Mouse (Mus musculus): Measurements from ENCODE around the gene Cybb.
"Not testable (repeated sequence)": the region's sequence is repeated elsewhere in the genome, so short reads cannot be mapped to it uniquely, and the experiment has no call there.

Gene Cybb

GRCm38 (mm10) chrX:9487671-9488070 lies at the start of gene Cybb:
TSS of gene Cybb (minus strand) at chrX:9487771.
- DNase-seq, result no peak

DNA sequence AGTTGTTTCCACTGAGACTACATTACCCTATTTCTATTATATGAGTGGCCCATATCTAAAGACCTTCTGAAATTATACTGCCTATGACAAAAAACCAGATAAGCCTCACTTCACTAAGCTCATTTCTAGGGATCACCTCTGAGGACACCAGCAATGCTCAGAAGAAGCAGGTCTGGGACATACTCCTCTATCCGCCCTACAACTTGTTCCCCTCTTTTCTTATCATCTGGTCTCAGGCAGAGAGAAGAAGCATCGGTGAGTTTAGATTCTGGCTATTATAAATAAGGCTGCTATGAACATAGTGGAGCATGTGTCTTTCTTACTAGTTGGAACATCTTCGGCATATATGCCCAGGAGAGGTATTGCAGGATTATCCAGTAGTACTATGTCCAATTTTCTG lies 49.3 kb upstream of the Cybb start:
- no peak for DNase-seq

- DNase-seq, result peak; percentile 7 to 76
Observed at GRCm38 (mm10) chrX:9519969-9520368, 32.4 kb upstream of the Cybb start.

DNA sequence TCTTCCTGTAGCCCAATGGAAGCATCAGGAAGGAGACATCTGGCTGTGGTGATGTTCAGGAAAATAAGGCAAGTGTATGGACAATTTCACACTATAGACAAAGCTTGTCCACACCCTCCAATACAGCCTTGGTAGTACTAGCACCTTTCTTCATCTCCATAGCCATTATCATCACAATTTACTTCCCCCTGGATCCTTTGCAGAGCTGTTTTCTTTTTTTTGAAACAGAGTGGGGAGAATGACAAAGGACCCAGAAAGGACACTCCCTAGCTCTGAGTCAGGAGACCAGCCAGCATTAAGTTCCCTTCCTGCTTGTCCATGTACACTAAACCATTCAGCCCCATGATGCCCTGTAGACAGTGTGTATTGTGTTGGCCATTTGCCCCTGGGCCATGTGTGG lies 30.0 kb upstream of the Cybb start:
- DNase-seq, result not testable (repeated sequence)

- not testable (repeated sequence) for DNase-seq
Observed at GRCm38 (mm10) chrX:9475036-9475435, 12.5 kb downstream of the Cybb start.

DNA sequence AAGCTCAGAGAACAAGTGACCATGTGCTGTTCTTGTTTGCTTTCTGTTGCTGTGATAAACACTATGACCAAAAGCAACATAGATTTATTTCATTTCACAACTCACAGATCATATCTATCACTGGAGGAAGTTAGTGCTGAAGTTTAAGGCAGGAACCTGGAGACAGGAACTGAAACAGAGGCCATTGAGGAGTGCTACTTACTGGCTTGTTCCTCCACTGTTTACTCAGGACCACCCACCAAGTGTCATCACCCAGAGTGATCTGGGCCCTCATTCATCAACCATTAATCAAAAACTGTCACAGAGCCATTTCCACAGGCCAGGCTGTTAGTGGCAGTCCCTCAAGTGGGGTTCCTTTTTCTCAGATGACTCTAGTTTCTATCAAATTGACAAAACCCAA lies 13.1 kb downstream of the Cybb start:
- no peak for DNase-seq

- DNase-seq, result no peak
Observed at GRCm38 (mm10) chrX:9473768-9474167, 13.8 kb downstream of the Cybb start.

- DNase-seq, result peak in 1 of 2 experiments; percentile 2
Observed at GRCm38 (mm10) chrX:9470811-9471388, 16.7 kb downstream of the Cybb start.

DNA sequence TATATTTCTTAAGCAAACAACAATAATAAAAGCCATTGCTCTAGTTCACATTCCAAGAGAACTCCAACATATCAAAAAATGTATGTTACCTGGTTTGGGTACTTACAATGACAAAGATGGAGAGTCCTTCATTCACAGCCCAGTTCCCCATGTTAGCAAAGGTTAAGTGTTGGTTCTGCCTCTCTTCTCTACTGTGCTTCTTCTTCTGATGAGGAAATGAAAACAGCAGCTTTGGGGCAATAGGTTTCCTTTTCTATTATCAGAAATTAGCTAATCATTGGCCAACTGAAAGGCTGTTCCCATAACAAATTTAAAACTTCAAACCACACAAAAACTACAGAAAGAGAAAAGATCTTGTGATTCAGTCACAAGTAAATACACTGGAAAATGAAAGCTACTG lies 18.5 kb downstream of the Cybb start:
- no peak for DNase-seq

DNA sequence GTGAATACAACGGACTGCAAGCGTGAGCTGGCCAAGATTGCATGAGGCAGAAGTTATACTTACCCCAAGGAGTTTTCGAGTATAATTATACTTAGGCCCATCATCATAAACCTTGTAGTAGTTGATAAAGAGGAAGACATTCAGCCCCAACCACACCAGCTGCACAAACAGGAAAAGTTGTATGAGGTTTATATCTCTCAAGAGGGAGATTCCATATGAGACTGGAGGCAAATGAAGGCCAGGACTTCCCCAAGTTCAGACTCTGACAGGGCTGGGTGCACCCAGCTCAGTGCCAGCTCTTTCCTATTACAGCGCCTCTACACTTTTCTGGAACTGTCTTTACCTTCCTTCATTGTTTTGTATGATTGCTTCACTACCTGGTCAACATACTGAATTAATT lies 20.6 kb downstream of the Cybb start:
- no peak for DNase-seq

DNA sequence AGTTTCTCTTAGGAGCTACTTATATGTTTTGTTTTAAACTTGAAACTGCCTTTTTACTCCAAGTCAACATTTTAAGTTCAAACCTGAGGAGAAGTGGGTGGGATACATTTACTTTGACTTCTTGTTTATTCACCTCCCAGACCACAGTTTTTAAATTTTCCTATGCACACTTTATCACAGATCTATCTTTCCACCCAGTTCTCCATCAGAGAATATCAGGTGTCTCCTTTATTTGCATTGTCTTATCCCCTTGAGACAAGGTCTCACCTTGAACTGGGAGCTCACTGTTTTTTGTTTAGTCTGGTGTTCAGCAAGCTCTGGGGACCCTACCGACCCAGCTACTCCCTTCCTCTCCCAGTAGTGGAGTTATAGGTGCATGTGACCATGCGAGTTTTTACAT lies 21.7 kb downstream of the Cybb start:
- DNase-seq, result no peak

- DNase-seq, result no peak
Observed at GRCm38 (mm10) chrX:9462671-9463070, 24.9 kb downstream of the Cybb start.

- DNase-seq, result no peak
Observed at GRCm38 (mm10) chrX:9461399-9461798, 26.2 kb downstream of the Cybb start.

GRCm38 (mm10) chrX:9460387-9460930 lies 27.1 kb downstream of the Cybb start:
- DNase-seq, result no peak

GRCm38 (mm10) chrX:9452375-9452774 lies 35.2 kb downstream of the Cybb start:
- DNase-seq, result no peak

DNA sequence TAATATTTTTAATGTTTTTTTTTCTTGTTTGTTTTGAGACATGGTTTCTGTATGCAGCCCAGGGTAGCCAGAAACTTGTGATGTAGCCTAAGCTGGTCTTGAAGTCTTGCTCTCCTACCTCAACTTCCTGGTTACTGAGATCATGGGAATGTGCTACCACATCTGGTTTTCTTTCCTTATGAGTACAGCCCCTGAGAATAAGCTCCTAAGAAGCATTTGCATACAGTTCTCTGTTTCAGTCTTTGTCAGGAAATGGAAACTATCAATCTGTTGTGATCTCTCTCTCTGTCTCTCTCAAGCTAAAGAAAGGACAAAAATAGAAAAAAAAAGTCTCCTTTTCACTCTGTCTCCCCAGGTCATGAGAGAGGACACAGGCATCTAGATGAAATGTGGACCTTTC lies 40.3 kb downstream of the Cybb start:
- no peak for DNase-seq

DNA sequence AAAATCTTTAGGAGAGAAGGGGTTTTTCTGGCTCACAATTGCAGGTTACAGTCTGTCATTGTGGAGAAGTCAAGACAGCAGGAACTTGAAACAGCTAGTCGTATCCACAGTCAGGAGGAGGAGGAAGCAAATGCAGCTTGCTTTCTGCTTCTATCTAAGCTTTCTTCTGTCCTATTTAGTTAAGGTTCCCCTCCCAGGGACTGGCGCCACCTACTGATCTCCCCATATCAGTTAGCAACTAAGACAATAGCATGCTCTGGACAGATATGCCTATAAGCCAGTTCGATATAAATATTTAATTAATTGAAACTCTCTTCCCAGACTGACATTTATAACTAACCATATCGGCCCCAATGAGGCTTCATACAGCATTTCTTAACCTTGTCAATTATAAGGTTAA lies 46.5 kb downstream of the Cybb start:
- peak in 1 of 2 experiments; percentile 34 for DNase-seq

DNA sequence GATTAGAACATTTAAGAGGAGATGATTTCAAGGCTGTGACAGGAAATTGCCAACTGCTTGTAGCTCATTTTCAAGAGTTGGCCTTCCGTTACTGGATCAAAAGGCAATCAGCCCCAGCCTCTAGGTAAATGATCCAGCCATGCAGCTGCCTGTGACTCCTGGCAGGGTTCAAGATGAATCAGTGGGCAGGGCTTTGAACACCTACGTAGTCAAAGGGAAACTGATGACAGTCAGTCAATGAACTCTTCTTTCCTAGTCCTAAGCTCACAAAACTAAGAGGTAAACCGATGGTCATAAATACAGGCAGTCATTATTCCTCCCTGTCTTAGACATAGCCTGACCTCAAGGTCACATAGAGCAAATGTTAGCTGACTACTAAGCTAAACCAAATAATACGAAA lies 47.0 kb downstream of the Cybb start:
- no peak for DNase-seq

- no peak for DNase-seq
Observed at GRCm38 (mm10) chrX:9439257-9439656, 48.3 kb downstream of the Cybb start.

- DNase-seq, result peak in 1 of 2 experiments; percentile 2
Observed at GRCm38 (mm10) chrX:9413889-9414288, 73.7 kb downstream of the Cybb start.
